Mouse (Mus musculus): Measurements from ENCODE around the gene Rprd1b.
A peak's percentile ranks its signal among the peaks of the same experiment; 100 is the strongest.

Rprd1b gene

GRCm38 (mm10) chr2:158174958-158175357 is 146.7 kb downstream of the Rprd1b start:
- no peak for DNase-seq (ENCODE audit: low spot score in 2 of 2)

GRCm38 (mm10) chr2:158175433-158175832 is 147.1 kb downstream of the Rprd1b start:
- no peak for DNase-seq (ENCODE audit: low spot score in 2 of 2)

GRCm38 (mm10) chr2:158176763-158177162 is 148.5 kb downstream of the Rprd1b start:
- DNase-seq (ENCODE audit: low spot score in 2 of 2): no peak

DNA sequence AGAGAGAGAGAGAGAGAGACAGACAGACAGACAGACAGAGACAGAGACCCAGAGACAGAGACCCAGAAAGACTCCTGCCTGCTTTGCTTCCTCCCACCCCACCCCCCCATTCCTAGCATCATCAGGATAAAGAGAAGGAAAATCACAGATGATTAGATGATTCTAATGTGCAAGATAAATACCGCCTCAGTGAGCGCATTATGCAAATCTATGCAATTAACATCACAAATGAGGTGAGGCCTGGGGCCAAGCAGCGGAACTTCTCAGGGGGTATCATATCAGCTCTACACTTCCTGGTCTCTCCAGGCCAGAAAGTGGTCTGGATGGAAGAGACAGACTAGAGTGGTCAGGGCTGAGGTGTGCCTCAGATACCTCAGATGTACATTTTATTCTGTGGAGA is 149.3 kb downstream of the Rprd1b start:
- DNase-seq (ENCODE audit: low spot score in 2 of 2): no peak

GRCm38 (mm10) chr2:158178139-158178538 is 149.8 kb downstream of the Rprd1b start:
- no peak for DNase-seq (ENCODE audit: low spot score in 2 of 2)

DNA sequence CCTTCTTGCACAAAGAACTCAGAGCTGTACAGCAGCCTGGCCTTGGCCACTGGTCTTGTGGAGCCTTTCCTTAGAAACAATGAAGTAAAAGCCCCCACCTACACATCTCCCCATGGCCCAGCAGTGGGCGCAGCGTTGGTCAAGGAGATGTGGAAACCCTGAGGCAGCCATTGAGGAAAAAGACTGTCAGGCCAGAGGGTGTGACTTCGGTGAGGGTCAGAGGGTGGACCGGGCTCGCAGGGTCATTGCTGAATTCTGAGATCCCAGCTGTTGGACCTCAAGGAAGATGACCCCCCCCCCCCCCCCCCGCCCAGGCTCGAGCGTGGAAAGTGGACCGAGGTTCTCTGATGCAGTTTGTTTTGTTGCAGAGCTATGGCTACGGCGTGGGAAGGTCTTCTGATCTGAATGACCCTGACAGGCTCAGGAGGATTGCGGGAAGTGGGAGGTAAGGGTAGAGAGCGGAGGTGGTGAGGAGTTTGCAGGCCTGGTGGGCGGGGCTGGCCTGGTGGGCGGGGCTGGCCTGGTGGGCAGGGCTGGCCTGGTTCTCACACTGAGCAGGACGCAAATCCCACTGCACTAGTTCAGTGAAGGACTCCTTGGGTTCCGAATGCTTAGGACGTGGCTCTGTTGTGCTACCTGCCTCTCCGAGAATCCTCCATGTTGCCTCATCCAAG is 150.5 kb downstream of the Rprd1b start:
- peak; percentile 49 to 66 for DNase-seq (ENCODE audit: low spot score in 2 of 2)

DNA sequence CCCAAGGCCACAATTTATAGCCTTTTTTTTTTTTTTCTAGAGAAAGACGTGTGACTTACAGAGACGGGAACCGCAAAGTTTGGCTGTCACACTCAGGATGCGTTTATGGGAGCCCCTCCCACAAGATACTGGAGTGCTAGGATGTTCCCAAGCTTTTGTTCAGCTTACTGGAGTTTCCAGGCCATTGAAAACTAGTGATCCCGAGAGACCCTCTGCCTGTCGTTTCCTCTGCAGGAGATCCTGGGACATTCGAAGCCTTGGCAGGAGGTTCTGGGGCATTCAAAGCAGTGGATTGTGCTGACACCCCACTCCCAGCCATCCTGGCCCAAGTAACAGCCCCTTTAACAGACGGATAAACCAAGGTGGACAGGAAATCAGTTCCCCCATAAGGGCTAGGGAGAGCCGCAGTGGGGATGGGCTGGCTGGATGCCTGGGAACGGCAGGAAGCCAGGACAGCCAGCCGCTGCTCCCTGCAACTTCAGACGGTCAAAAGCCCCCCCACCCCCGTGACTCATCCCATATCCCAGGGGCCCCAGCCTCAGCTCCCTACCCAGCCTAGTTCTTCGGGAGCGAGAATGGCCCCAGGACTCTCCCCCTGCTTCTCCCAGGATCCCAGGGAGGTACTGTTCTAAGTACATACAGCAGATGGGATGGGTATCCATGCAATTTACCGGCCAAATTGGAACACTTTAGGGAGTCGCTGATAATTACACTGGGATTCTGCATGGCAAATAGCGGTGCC is 151.2 kb downstream of the Rprd1b start:
- no peak for DNase-seq (ENCODE audit: low spot score in 2 of 2)

- DNase-seq (ENCODE audit: low spot score in 2 of 2): peak; percentile 40 to 71
Measured at GRCm38 (mm10) chr2:158180797-158181196, 152.5 kb downstream of the Rprd1b start.

Measured in spleen, postnatal 14 days (tissue).